Mouse (Mus musculus): ENCODE measurements at regions not wholly inside any gene's neighbourhood (a gene's known extent, or its start where the extent isn't known, plus 50 kb on each side); places are given as distances from the start of the nearest gene placed in this dataset.
A peak's percentile ranks its signal among the peaks of the same experiment; 100 is the strongest.

DNA sequence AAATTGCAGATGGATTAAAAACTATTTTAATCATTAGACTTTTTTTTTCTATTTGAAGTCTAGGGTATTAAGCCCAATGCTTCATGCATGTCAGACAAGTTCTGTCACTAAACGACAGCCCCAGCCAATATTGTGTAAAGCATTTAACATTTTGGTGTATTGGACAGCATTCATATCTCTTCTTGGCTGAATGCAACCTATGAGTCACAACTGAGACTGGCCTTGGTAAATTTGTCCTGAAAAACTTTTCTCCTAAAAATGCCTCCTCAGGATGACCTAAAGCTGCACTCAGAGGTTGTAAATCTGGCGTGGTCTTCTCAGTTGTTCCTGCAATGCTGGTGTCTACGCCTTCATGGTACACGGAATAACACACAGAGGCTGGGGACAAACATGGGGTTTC is 78.7 kb upstream of the Gpr141 start:
- DNase-seq (ENCODE audit: low spot score) (peak; percentile 12), ATAC-seq (ENCODE audit: low FRiP score) (no peak)
- no peaks in the 10 kb centered on the region for H3K36me3 ChIP-seq (replicated peaks; ENCODE audit: control insufficient read depth, insufficient read depth)
- H3K9ac ChIP-seq: no peak overlapping the region
- WGBS: 91% methylated on average over 4 of the region's 4 CpGs
- no peaks in the 10 kb centered on the region for H3K4me1 ChIP-seq (replicated peaks; ENCODE audit: control insufficient read depth, insufficient read depth, low read length)
- H3K4me2 ChIP-seq (replicated peaks): no peak overlapping the region
- no peak overlapping the region for H3K4me3 ChIP-seq (replicated peaks; ENCODE audit: low read length)
- no peaks in the 10 kb centered on the region for H3K27me3 ChIP-seq (ENCODE audit: control insufficient read depth, insufficient read depth, low read length)
- H3K27ac ChIP-seq: no peak overlapping the region
- H3K9me3 ChIP-seq (ENCODE audit: control insufficient read depth, low read length): no peaks in the 10 kb centered on the region

DNA sequence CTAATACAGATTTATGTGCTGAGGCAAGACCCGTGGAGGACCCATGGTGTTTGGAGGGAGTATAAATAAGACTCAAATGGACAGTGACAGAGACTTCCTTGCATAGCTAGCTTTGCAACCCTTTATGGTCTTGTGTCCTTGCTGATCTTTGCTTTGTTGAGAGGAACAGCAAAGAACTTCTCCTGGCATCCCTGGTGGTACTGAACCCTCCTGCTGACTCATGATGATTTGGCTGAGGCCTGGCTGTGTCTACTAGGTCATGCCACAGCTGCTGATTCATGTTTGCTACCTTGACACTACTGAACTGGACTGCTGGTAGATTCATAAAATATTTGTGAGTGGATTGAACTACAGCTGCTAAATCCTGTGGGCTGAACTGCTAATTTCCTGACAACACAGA is 73.1 kb upstream of the Gpr141 start:
- peak; percentile 12 for DNase-seq (ENCODE audit: low spot score)

DNA sequence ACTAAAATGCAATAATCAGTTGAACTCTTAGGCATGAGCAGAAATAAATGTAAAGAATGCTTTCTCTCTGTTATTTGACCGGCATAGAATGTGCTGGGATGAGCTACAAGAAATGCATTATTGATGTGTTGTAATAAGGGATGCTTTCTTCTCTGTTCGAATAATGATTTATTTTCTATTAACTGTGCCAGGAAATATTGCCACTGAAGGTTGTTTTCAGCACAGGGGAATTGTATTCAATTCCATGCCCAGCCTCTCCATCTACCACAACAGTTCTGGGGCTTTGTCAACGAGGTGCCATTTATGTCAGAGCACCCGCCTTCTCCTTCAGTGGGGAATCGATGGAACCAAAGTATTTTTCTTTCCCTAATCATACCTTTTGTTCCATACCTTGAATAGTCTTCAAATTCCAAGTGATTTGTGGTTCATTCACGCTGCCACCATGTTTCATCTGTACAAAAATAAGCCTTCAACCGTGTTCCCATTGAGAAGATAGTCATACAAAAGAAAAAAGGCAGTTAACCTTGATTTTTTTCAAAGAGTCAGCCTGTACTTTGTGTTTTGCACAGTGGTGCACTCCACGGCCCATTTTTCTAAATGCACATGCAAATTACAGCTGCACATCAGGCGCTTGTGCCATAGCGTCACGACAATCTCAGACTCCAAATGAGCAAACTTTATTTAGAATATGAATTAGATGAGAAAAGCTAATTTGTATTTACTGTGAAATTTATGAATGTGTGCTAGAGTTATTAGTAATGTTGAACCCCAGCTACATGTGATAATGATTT is 65.1 kb upstream of the Gpr141 start:
- Histone ChIP-seq H3K36me3 (replicated peaks; ENCODE audit: control insufficient read depth, insufficient read depth) (no peaks in the 10 kb centered on the region), H3K27ac (no peak overlapping the region), H3K4me2 (replicated peaks) (no peak overlapping the region), H3K4me1 (replicated peaks; ENCODE audit: control insufficient read depth, insufficient read depth, low read length) (no peaks in the 10 kb centered on the region), H3K9ac (no peak overlapping the region), H3K9me3 (ENCODE audit: control insufficient read depth, low read length) (no peaks in the 10 kb centered on the region), H3K4me3 (replicated peaks; ENCODE audit: low read length) (no peak overlapping the region), H3K27me3 (ENCODE audit: control insufficient read depth, insufficient read depth, low read length) (no peaks in the 10 kb centered on the region)
- no peak for DNase-seq (ENCODE audit: low spot score)
- WGBS: 50% methylated on average over 11 of the region's 11 CpGs
- no peak for ATAC-seq (ENCODE audit: low FRiP score)

More for the DNA sequence above, 73.1 kb upstream of the Gpr141 start:
- no peak for ATAC-seq (ENCODE audit: low FRiP score)
- Histone ChIP-seq H3K27ac (no peak overlapping the region), H3K4me1 (replicated peaks; ENCODE audit: control insufficient read depth, insufficient read depth, low read length) (no peaks in the 10 kb centered on the region), H3K9me3 (ENCODE audit: control insufficient read depth, low read length) (no peaks in the 10 kb centered on the region), H3K9ac (no peak overlapping the region), H3K36me3 (replicated peaks; ENCODE audit: control insufficient read depth, insufficient read depth) (no peaks in the 10 kb centered on the region), H3K27me3 (ENCODE audit: control insufficient read depth, insufficient read depth, low read length) (no peaks in the 10 kb centered on the region), H3K4me3 (replicated peaks; ENCODE audit: low read length) (no peak overlapping the region), H3K4me2 (replicated peaks) (no peak overlapping the region)
- 88% methylated on average over 1 of the region's 1 CpGs for WGBS

DNA sequence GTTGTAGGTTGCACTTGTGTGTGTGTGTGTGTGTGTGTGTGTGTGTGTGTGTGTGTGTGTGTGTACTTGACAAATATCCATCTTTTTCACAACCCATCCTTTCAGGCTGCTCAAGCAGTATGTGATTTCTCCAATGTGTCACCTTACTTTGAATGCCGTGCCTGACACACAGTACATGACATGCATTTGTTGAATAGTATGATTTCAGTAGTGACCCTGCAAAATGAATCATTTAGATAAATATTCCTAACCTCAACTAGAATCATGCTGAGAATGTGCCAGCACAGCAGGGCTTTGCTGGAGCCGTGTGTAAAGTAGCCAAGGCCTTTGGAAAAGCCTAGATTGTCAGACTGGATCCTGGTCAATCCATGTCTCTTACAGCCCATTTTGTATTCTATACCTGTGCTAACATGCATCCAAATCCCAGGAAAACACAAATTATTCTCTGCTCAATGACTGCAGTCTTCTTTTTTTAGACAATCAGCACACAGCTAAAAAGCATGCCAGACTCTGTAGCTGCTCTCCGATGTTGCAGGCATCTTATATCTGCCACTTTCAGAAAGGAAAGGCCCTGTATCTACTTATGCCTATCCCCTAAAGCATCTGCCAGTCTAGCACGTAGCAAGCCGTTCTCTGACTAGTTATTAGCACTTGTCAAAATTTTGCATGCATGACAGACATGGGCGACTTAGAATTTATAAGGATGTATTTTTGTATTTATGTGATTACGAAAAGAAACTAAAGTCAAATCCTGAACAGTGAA is 60.0 kb upstream of the Gpr141 start:
- no peaks in the 10 kb centered on the region for H3K27me3 ChIP-seq (ENCODE audit: control insufficient read depth, insufficient read depth, low read length)
- H3K4me3 ChIP-seq (replicated peaks; ENCODE audit: low read length): no peak overlapping the region
- DNase-seq (ENCODE audit: low spot score) (no peak), ATAC-seq (ENCODE audit: low FRiP score) (no peak)
- no peak overlapping the region for H3K9ac ChIP-seq
- H3K27ac ChIP-seq: no peak overlapping the region
- no peaks in the 10 kb centered on the region for H3K4me1 ChIP-seq (replicated peaks; ENCODE audit: control insufficient read depth, insufficient read depth, low read length)
- no peaks in the 10 kb centered on the region for H3K9me3 ChIP-seq (ENCODE audit: control insufficient read depth, low read length)
- H3K4me2 ChIP-seq (replicated peaks): no peak overlapping the region
- no peaks in the 10 kb centered on the region for H3K36me3 ChIP-seq (replicated peaks; ENCODE audit: control insufficient read depth, insufficient read depth)
- WGBS: 85% methylated on average over 7 of the region's 7 CpGs

DNA sequence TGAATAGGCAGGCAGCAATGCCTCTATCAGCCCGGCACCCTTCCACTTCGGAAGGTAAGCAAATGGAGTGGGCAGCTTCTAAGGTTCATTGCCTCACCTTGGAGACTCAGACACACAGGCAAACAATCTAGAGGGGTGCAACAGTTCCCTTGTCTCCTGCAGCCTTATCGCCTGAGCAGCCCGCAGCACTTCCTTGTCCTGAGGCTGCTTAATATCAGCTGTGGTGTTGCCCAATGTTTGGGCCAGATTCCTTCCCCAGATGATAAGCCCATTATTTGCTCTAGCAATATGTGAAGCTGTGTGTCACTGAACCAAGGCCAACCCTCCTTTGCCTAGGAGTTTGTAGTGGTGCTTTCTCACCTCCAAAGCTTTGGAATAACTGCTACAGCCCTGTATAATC is 58.8 kb upstream of the Gpr141 start:
- Histone ChIP-seq H3K36me3 (replicated peaks; ENCODE audit: control insufficient read depth, insufficient read depth) (no peaks in the 10 kb centered on the region), H3K4me1 (replicated peaks; ENCODE audit: control insufficient read depth, insufficient read depth, low read length) (no peaks in the 10 kb centered on the region), H3K27ac (no peak overlapping the region), H3K4me3 (replicated peaks; ENCODE audit: low read length) (no peak overlapping the region), H3K9ac (no peak overlapping the region), H3K4me2 (replicated peaks) (no peak overlapping the region), H3K27me3 (ENCODE audit: control insufficient read depth, insufficient read depth, low read length) (no peaks in the 10 kb centered on the region), H3K9me3 (ENCODE audit: control insufficient read depth, low read length) (no peaks in the 10 kb centered on the region)
- ATAC-seq (ENCODE audit: low FRiP score): no peak
- 88% methylated on average over 4 of the region's 4 CpGs for WGBS
- no peak for DNase-seq (ENCODE audit: low spot score)

DNA sequence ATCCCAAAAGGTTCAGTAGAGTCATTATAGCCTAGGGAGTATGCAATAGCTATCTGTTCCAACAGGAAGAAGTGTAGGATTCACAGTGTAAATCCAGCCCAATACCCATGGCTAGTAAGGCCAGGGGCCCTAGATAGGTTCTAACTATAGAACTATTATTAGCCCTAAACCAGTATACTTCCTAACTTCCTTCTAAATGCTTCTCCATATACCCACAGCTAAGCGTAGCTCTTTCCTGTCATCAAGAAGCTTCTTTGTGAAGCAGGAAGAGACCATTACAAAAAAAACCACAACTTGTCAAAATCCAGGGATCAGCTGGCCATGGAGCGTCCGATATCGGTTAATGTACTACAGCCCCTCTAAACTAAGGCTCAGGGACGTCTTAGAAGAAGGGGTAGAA is 57.7 kb upstream of the Gpr141 start:
- H3K4me3 ChIP-seq (replicated peaks; ENCODE audit: low read length): no peak overlapping the region
- no peak overlapping the region for H3K27ac ChIP-seq
- H3K27me3 ChIP-seq (ENCODE audit: control insufficient read depth, insufficient read depth, low read length): no peaks in the 10 kb centered on the region
- ATAC-seq (ENCODE audit: low FRiP score) (no peak), DNase-seq (ENCODE audit: low spot score) (no peak)
- H3K9ac ChIP-seq: no peak overlapping the region
- no peaks in the 10 kb centered on the region for H3K9me3 ChIP-seq (ENCODE audit: control insufficient read depth, low read length)
- H3K4me2 ChIP-seq (replicated peaks): no peak overlapping the region
- H3K36me3 ChIP-seq (replicated peaks; ENCODE audit: control insufficient read depth, insufficient read depth): no peaks in the 10 kb centered on the region
- no peaks in the 10 kb centered on the region for H3K4me1 ChIP-seq (replicated peaks; ENCODE audit: control insufficient read depth, insufficient read depth, low read length)
- WGBS: 93% methylated on average over 5 of the region's 5 CpGs

DNA sequence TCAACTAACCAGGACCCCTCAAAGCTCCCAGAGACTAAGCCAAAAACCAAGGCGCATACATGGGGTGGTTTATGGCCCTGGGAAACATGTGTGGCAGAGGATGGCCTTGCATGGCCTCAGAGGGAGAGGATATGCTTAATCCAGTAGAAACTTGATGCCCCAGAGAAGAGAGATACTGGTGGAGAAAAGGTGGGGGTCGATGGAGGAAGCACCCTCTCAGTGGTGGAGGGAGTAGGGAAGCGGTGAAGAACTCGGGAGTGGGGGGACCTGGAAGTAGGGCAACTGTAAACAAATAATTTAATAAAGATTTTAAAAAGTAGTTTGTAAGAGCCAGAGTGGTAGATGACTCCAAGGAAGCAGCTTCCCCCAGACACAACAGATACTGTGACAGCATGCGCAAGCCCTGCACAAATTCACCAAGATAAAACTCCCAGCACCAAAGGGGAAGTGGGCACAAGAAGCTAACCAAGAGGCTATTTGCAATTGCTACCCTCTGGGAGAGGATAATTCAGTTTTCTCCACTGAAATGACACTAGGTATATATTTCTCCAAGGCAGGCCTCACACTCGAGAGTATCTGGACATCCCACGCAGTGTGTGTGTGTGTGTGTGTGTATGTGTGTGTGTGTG is 50.7 kb upstream of the Gpr141 start:
- 86% methylated on average over 7 of the region's 7 CpGs for WGBS

More for the DNA sequence above, 50.7 kb upstream of the Gpr141 start:
- Histone ChIP-seq H3K9ac (no peak overlapping the region), H3K4me3 (replicated peaks; ENCODE audit: low read length) (no peak overlapping the region), H3K27me3 (ENCODE audit: control insufficient read depth, insufficient read depth, low read length) (no peaks in the 10 kb centered on the region), H3K4me2 (replicated peaks) (no peak overlapping the region), H3K9me3 (ENCODE audit: control insufficient read depth, low read length) (no peaks in the 10 kb centered on the region), H3K36me3 (replicated peaks; ENCODE audit: control insufficient read depth, insufficient read depth) (no peaks in the 10 kb centered on the region), H3K27ac (no peak overlapping the region), H3K4me1 (replicated peaks; ENCODE audit: control insufficient read depth, insufficient read depth, low read length) (no peaks in the 10 kb centered on the region)
- ATAC-seq (ENCODE audit: low FRiP score) (no peak), DNase-seq (ENCODE audit: low spot score) (no peak)
